Mouse (Mus musculus) erythroblast, embryonic 14.5 days (primary cell): ENCODE measurements around the gene Fam187a.

Experiments used
- GATA1 ChIP-seq: IDR thresholded peaks from 2 replicates; pipeline ENCODE4 v1.6.1; 2012; ENCODE audit warnings: low read length, inconsistent platforms, mixed read lengths
- TAL1 ChIP-seq: IDR thresholded peaks from 3 replicates; pipeline ENCODE4 v1.6.1; 2012; ENCODE audit warnings: low read length, inconsistent platforms, mixed read lengths

DNA sequence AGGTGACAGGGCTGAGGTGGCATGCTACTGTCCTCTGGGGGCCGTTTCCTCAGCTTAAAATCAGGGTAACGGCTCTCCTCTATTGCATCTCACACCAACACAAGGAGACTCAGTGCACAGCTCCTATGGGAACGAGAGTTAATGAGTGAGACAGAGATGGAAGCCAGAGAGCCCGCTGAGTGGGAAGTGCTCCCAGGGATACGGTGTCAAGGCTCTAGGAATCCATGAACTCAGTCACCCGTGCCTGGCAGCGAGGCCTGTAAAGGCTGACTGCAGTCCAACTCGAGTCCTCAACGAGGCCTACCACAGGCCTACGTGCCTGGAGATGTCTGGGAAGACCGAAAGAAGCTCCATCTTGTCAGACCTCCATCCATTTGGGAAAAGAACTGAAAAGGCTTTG, 26.0 kb upstream of the Fam187a start:
- TF ChIP-seq GATA1 (no peak), TAL1 (no peak)
